Mouse (Mus musculus) frontal cortex, adult 2 months (tissue): Measurements from ENCODE around the gene Hnrnpl. TPM values are rescaled to one million over a fixed set of nuclear protein-coding genes. Genes with fewer than 3 reads are reported as not detected.

ENCODE experiments used
- DNase-seq, 2 experiments: peaks; one replicate each; pipeline ENCODE4 v3.0.0; 2022; ENCODE audit warnings: low spot score in 1 of 2; ENCODE audit errors: extremely low spot score in 1 of 2
- polyA plus RNA-seq: library from polyadenylated mRNA; depleted of rRNA; stranded (reverse); fragments of >200 nt; gene quantifications from 2 replicates; pipeline ENCODE4 v1.2.3, GENCODE M21; 2012

Hnrnpl gene
- polyA plus RNA-seq, 1 experiment, result 418 TPM

DNA sequence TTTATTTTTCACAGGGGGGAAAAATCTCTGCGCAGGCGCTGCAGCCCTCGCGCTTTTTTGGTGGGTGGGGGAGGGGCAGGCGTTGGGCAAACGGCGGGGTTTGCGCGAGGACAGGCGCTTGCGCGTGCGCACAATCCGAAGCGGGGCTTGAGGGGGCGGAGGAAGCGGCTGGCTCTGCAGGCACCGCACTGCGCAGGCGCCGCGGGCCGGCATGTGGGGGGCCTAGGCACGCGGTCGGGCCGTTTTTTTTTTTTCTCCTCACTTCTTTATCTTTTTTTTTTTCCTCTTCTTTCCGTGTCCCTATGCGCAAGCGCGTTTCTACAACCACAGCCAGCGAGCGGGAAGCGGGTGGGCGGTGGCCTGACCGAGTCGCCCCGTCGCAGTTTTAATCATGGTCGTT, 2.9 kb downstream of the Hnrnpl start:
- DNase-seq, result peak; percentile 78 to 93

DNA sequence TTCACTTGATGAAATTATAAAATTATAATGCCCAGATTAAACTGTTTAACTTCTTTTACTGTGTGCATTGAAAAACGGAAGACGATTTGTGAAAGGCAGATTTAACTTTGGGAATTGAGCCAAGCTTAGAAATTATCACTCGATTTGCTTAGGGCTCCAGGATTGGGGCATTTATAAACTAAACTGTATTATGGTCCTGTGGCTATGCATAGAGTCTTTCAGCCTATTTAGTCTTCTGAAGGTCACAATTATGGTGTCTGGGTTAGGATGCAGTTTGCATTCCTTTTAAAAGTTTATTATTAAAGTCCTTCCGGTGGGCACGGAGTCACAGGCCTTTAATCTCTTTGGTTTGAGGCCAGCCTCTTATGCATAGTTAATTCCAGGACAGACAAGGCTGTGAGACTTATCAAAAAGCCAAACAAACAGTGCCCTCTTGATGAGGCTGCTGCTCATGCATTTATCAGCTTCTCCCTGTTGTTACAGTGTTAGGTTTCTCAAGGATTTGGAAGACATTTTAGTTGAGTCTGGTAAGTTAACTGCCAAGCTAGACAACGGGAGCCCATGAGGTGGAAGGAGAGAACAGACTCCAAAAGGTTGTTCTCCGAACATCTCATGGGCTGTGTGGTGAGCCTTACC, 3.4 kb downstream of the Hnrnpl start:
- no peak for DNase-seq

DNA sequence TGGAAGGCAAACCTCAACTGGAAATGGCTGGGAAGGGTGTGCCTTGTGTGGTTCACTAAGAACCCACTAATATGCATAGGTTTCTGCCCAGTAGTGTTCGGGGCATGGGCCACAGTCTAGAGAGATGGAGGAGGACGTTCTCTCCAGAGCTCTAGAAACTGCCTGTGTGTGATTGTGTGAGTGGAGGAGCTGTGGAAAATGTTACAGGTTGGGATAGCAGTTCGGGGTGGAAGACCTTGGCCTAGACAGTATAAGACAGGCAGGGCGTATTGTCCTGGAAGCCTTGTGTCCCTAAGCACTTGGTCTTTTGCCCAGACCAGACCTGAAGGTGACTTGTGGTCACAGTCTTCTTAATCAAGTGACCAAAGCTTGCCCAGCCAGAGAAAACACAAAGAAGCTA, 4.1 kb downstream of the Hnrnpl start:
- no peak for DNase-seq

DNA sequence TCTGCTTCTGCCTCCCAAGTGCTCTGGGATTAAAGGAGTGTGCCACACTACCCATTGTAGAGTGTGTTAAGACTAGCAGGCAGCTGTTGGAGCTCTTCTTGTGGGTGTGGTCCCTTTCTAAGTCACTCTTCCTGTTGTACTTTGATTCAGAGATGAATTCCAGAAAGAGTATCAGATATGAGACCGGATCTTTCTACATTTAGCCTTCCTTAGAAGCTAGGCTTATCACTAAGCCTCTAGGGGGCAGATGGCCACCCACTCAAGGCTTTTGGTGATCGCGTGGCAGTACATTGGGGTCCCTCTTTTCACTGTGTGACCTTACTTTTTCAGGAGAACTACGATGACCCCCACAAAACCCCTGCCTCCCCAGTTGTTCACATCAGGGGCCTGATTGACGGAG, 4.6 kb downstream of the Hnrnpl start:
- no peak for DNase-seq

DNA sequence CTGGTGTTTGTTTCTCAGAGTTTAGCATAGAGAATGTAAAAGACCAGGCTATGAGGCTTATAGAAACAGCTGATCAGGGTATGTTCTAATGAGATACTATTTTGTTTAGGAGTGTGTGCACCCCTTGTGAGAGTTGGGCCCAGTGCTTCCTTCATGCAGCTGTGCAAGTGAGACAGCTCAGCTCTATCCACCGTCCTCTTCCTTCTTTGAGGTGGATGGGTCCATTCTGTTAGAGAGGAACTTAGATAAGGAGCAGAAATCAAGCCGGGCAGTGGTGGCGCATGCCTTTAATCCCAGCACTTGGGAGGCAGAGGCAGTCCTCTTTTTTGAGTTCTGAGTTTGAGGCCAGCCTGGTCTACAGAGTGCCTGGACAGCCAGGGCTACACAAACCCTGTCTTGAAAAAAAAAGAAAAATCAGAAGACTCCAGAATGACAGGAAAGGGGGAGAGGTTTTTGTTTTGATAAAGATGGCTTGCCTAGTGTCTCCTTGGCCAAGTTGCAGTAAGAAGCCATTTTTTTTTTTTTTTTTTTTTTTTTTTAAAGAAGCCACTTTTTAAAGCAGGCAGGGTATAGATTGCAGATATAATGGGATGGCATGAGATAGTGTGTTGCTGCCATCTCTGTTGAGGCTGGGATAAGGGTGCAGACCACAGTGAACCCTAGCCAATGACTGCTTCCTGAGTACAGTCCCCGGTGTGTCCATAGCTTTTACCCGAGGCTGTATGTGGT, 6.1 kb downstream of the Hnrnpl start:
- no peak for DNase-seq

DNA sequence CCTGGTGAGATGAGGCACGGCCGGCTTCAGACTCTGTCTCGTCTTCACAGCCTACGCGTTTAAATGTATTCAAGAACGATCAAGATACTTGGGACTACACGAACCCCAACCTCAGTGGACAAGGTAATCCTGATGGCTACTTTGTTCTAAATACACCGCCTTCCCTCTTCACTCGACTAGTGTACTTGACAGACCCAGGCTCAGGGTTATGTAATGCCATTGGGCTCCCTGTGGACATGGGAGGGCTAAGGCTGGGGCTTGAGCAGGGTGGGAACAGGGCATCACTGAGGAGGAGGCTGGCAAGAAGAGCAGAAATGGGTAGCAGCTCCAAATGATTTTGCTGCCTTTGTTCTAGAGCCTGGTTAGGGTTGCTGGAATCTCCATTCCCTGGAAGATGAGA, 6.9 kb downstream of the Hnrnpl start:
- no peak for DNase-seq

DNA sequence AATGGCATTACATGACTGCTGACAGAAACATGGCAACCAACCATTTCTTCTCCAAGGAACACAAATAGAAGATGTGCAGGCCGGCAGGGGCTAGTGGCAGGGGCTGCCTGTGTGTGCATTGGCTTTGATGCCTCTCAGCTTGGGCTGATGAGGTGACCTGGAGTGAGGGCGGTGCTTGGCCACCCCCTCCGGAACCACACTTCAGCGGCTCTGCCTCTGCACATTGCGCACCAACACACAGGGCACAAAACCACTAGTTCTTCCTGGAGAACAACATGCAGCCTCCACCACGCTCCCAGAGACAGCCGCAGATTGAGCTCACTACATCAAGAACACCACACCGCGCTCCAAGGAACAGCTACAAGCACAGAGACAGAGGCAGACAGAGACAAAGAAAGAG, 7.9 kb downstream of the Hnrnpl start:
- no peak for DNase-seq

DNA sequence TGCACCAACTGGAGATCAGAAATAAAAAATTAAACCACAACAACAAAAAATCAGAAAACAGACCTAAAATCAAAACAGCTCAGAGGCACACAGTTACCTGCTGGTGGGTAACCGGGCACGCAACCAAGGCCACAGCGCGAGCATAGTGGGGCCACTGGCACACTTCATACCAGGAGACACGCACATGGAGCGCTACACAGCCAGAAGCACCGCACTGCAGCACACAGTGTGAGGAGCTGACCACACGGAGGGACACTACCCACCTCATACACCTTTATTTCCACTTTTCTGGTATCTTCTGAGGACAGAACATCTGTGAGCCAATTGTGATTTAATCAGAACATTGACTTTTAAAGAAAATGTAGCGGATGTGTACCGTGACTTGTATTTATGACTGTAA, 8.6 kb downstream of the Hnrnpl start:
- no peak for DNase-seq

DNA sequence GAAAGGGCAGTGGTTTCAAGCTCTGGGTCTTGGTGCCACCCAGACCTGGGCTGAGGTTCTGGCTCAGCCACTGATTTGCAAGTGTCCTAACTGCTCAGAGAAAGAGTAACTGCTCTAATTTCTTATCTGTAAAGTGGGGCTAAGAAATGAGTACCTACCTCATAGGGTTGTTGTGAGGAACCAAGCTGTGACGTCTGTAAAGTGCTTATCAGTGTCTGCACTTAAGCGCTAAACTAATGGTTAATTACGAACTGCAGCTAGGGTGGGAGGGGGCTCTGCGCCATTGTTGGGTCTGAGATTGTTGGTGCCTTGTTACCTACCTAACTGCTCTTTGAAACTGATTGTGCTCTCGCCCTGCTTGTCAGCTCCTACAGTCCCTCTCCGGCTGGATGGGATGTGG, 9.2 kb downstream of the Hnrnpl start:
- no peak for DNase-seq

DNA sequence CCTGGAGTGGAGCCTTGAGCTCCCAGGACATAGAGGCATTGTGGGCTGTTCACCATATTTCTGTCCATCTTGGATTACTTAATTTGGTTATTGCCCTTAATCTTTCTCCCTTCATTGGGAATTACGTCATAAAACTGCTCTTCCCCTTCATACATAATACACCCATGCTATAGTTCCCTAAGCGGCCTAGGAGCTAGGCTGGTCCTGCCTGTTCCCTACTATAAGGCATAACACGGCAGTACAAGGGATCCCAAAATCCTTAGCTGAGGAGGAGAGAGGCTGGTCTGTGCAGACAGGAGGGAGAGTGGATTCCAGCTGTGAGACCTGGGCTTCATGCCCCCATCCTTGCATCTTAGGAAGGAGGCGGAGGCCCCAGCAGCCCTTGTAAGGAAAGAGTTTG, 9.6 kb downstream of the Hnrnpl start:
- no peak for DNase-seq

DNA sequence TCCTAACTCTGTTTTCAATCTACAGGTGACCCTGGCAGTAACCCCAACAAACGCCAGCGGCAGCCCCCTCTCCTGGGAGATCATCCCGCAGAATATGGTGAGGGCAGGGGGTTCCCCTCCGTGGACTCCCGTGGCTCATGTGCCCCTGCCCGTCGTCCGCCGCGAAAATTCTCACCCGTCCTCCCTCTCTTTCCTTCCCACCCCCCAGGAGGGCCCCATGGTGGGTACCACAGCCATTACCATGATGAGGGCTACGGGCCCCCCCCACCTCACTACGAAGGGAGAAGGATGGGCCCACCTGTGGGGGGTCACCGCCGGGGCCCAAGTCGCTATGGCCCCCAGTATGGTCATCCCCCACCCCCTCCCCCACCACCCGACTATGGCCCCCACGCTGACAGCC, 10.1 kb downstream of the Hnrnpl start:
- DNase-seq, result no peak

DNA sequence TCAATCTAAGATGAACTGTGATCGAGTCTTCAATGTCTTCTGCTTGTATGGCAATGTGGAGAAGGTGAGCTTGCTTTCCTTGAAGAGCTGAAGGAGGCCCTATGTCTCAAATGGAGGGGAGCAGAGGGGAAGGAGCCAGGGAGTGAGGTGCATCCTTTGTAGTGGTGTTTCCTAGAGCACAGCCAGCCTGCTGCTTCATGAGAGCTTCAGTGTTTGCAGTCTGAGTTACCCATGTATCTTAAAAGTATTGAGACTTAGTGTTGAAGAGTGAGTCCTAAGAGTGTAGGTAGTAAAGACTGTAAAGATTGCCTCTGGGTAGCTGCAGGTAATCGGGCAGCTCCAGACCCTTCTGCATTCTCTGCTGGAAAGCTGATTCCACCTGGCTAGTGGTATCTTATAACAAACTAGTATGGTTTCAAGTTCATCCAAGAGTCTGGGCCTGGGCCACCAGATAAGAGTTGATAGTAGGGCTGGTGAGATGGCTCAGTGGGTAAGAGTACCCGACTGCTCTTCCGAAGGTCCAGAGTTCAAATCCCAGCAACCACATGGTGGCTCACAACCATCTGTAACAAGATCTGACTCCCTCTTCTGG, 10.6 kb downstream of the Hnrnpl start:
- DNase-seq, result no peak

DNA sequence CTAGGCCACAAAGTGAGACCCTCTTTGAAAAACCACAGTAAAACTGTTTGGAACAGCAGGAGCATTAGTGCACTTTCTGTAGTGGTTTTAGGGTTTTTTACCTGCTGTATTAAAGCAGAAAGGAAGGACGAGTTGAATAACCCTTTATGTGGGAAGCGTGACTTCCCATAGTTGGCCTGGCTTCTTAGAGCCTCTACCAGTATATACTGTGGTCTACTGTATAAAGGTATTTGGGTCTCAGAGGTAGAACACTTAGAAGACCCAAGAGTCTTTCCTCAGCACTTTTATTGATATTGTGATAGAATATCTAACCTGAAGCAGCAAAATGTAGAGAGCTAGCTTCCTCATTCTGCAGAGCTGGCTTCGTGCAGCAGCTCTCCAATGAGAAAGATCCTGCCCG, 11.2 kb downstream of the Hnrnpl start:
- no peak for DNase-seq

DNA sequence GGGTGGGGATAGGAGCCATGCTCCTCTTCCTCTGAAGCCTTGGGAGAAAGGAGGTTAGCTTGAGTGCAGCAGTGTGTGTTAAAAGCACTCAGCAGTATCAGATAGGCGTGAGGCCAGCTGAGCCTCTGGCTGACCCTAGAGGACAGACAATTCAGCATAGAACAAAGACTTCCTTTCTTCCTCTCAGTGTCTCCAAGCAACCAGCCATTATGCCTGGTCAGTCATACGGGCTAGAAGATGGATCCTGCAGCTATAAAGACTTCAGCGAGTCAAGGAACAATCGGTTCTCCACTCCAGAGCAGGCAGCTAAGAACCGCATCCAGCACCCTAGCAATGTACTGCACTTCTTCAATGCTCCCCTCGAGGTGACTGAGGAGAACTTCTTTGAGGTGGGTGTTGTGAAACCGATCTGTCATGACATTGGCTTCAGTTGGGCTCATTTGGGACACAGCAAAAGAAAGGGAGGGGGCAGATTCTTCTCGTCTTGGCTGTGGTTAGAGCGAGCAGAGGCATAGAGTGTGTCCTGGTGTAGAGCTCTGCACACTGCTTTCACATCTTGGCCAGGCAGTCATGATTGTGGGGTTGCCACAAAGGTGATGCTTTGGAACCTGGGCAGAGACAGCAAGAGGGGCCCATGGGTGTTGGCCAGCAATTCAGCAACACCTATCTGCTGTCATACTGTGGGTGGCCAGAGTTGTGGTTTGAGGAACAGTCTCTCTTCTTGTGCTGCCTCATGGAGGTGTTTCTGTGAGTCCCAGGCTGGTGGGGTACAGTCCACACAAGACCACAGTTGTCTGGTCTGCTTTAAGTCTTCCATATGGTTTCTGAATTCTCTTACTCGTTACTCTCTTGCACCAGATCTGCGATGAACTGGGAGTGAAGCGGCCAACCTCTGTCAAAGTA, 12.3 kb downstream of the Hnrnpl start:
- no peak for DNase-seq

DNA sequence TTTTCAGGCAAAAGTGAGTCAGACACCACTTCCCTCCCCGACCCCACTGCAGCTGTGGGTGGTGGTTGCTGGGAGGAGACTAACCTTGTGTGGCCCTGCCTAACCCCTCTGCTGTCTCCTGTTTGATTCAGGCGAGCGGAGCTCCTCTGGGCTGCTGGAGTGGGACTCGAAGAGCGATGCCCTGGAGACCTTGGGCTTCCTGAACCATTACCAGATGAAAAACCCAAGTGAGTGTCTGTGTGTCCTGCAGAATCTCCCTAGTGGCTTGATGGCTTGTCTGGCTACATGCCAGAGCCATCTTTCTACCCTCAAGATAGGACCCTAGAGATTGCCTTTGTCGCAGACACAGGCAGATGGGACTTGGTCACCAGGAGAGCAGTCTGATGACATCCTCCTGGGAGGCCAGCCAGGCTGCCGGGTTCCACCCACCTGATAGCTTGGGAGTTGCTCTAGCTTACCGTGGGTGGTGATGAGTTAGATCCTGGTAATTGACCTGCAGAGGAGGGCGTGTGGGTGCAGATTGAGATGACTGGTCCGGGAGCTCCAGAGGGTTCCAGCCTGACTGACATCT, 13.0 kb downstream of the Hnrnpl start:
- DNase-seq, result peak in 1 of 2 experiments; percentile 78

DNA sequence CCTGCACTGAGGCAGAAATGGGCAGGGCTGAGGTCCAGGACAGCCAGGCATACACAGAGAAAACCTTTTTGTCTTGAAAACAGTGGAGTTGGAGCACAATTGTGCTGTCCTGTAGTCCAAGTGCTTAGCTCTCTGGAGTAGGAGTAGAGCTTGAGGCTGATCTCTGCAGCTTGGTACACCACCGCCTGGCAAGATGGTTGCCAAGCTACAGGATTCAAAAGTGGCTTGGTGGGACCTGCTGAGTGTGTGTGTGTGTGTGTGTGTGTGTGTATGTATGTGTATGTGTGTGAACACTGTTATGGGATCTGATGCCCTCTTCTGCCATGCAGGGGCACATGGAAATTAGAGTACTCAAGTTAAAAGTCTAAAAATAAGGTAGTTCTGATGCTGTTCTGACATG, 14.2 kb downstream of the Hnrnpl start:
- no peak for DNase-seq

DNA sequence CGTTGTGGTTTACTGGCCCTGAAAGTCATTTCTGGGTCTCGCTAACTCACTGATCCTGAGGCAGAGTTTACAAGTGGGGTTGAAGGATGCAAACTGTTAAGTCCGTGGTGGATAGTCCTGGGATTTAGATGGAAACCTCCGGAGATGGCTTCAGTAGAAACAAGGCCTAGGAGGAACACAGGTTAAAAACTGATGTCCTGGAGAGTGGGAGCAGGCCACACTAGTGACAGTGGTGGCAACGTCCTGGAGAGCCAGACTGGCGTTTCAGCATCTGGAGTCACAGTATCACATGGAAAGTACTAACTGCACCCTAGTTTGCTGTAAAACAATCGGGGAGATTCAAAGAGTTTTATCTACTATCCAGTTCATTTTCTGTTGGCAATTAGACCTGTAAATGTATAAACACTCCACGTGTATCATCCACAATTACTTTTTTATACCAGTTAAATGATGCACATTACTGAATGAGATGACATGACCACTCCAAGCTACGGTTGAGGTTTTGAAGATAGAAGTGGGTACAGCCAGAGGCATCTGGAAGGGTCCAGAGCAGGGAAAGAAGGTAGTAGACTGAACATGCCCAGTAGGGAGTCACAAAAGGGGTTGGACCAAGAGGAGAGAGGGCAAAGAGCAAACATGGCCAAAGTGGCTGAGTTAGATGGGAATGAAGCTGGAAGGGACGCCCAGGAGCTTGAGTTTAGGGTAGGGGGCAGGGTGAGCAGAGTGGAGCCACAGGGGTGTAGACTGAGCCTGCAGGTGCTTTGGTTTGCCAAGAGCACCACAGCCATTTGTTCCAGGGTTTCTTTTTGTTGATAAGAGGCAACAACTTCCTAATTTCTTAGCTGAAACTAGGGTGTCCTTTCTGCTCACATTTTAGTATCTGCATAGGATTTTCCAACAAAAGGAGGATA, 14.9 kb downstream of the Hnrnpl start:
- DNase-seq, result no peak

DNA sequence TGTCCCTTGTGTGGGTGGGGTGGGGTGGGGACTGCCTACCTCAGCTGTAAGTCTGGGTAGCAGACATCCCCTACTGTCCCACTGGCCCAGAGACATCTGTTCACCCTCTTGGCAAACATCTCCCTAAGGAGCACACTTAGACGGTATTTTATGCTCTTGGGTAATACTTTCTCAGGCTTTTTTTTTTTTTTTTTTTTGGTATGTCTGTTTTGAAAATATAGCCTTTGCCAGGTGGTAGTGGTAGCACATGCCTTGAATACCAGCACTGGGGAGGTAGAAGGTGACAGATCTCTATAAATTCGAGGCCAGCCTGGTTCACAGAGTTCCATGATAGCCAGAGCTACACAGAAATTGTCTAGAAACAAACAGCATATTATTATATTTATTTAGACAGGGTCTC, 15.6 kb downstream of the Hnrnpl start:
- no peak for DNase-seq

DNA sequence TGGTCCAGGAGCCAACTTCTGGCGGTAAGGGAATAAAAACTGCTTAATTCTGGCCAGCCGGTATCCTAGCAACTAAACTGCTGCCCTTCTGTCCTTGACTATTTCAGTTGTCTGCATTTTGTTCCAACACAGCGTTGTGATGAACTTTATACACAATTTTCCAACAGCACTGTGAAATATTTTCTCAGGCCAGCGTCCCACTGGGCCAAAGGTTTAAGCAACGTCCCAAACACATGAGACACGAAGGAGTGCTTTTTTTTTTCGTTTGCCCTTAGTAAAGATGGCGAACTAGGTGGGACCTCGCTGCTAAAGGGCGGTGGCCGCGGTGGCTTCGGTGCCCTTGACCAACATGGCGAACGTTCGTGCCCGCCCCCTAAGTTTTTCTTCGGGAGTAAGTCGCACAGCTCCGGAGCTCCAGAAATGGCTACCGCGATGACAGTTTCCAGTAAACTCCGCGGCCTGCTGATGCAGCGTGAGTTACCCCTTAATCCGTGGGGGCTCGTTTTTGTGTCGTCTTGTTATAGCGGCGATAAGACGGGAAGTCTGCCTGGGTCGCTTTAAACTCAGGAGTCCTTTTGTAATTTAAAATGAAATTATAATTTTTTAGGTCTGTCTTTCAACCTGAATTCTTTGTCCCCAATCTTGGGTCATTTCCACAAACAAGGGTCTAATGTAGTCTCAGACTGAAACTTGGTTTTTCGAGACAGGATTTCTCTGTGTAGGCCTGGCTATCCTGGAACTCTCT, 16.8 kb downstream of the Hnrnpl start, which contains the start of gene Ech1:
Gene Ech1, plus strand, starts transcription at position 277 of the 745 bp plus-strand sequence.
- peak; percentile 78 to 94 for DNase-seq
